Mouse (Mus musculus) heart, embryonic 12.5 days (tissue): ENCODE measurements around the gene Cnbp. TPM values are rescaled to one million over a fixed set of nuclear protein-coding genes. Genes with fewer than 3 reads are reported as not detected.

ENCODE experiments used
- ATAC-seq: fragments of 200-750 bp; cut with Nextera tagmentation; 2 replicates; pipeline ENCODE4 v1.8.0; 2017; ENCODE audit warnings: moderate TSS enrichment, moderate library complexity; ENCODE audit not compliant: insufficient number of reproducible peaks, low FRiP score
- H3K27ac ChIP-seq: fragments of 300-500 bp; sonication (generic); 2 replicates; pipeline ENCODE4 v1.5.1; 2016; ENCODE audit warnings: mild to moderate bottlenecking, moderate library complexity; ENCODE audit not compliant: poor library complexity, severe bottlenecking
- H3K27me3 ChIP-seq: fragments of 300-500 bp; sonication (generic); replicated peaks from 2 replicates; pipeline ENCODE4 v1.6.1; 2016; ENCODE audit warnings: mild to moderate bottlenecking, moderate library complexity
- H3K36me3 ChIP-seq: fragments of 300-500 bp; sonication (generic); 2 replicates; pipeline ENCODE4 v1.6.1; 2016; ENCODE audit warnings: mild to moderate bottlenecking, moderate library complexity
- H3K4me1 ChIP-seq: fragments of 300-500 bp; sonication (generic); replicated peaks from 2 replicates; pipeline ENCODE4 v1.6.1; 2016; ENCODE audit warnings: mild to moderate bottlenecking
- H3K4me2 ChIP-seq: fragments of 300-500 bp; sonication (generic); 2 replicates; pipeline ENCODE4 v1.6.1; 2016; ENCODE audit warnings: mild to moderate bottlenecking, moderate library complexity
- H3K4me3 ChIP-seq: fragments of 300-500 bp; sonication (generic); 2 replicates; pipeline ENCODE4 v1.5.1; 2016; ENCODE audit warnings: mild to moderate bottlenecking
- H3K9ac ChIP-seq: fragments of 300-500 bp; sonication (generic); 2 replicates; pipeline ENCODE4 v1.6.1; 2016; ENCODE audit warnings: mild to moderate bottlenecking, moderate library complexity
- H3K9me3 ChIP-seq: fragments of 300-500 bp; sonication (generic); replicated peaks from 2 replicates; pipeline ENCODE4 v1.6.1; 2016; ENCODE audit warnings: mild to moderate bottlenecking, moderate library complexity
- WGBS: fragments of 180-500 bp; shearing (Covaris S2); methylation state at CpG from one replicate; pipeline ENCODE4 v1.1.7; 2016; 5-methylcytosine and 5-hydroxymethylcytosine counted together
- polyA plus RNA-seq: library from polyadenylated mRNA; unstranded; fragments of >200 nt; fragmentation: Nextera tagmentation; extraction: Ambion mirVana; gene quantifications from 2 replicates; pipeline ENCODE4 v1.2.1, GENCODE M21; 2016

Gene Cnbp
- polyA plus RNA-seq, 1 experiment from 2014 or later, result 777 TPM

- peak overlapping the region; percentile 91 for H3K4me2 ChIP-seq
- H3K9ac ChIP-seq, result peak overlapping the region; percentile 84; the same call in 1 of the 2 replicates
- H3K9me3 ChIP-seq, result no peaks in the 10 kb centered on the region
- no peak for ATAC-seq
- no peak overlapping the region for H3K27ac ChIP-seq
- H3K4me3 ChIP-seq, result peak overlapping the region; percentile 86
- H3K4me1 ChIP-seq, result peaks cover 18% of the 10 kb centered on the region
- peaks cover 22% of the 10 kb centered on the region for H3K36me3 ChIP-seq
- WGBS, result 71% methylated on average over 1 of the region's 1 CpGs
- H3K27me3 ChIP-seq, result no peaks in the 10 kb centered on the region
Measured at GRCm38 (mm10) chr6:87812656-87813055, 38.2 kb downstream of the Cnbp start.

- H3K27me3 ChIP-seq, result no peaks in the 10 kb centered on the region
- ATAC-seq, result peak; percentile 97
- peak within 1 kb of the TSS; percentile 86 for H3K4me3 ChIP-seq
- H3K4me2 ChIP-seq, result peak within 1 kb of the TSS; percentile 91
- H3K9ac ChIP-seq, result peak within 1 kb of the TSS; percentile 84
- no peaks in the 10 kb centered on the region for H3K9me3 ChIP-seq
- peaks cover 21% of the 10 kb centered on the region for H3K4me1 ChIP-seq
- WGBS, result under 1% methylated on average over 56 of the region's 56 CpGs
- peaks cover 14% of the 10 kb centered on the region for H3K36me3 ChIP-seq
- H3K27ac ChIP-seq, result peak within 1 kb of the TSS; percentile 79
Measured at GRCm38 (mm10) chr6:87811675-87812338, 39.1 kb downstream of the Cnbp start, which contains the start of gene Rab43. Rab43 (minus strand) TSS chr6:87812164.

GRCm38 (mm10) chr6:87810713-87811669 is 39.9 kb downstream of the Cnbp start:
- peak overlapping the region; percentile 91 for H3K4me2 ChIP-seq
- peaks cover 6% of the 10 kb centered on the region for H3K36me3 ChIP-seq
- peak overlapping the region; percentile 86 for H3K4me3 ChIP-seq
- peak; percentile 22 for ATAC-seq
- no peaks in the 10 kb centered on the region for H3K27me3 ChIP-seq
- H3K27ac ChIP-seq, result peak overlapping the region; percentile 79
- H3K9me3 ChIP-seq, result no peaks in the 10 kb centered on the region
- peak overlapping the region; percentile 84 for H3K9ac ChIP-seq
- WGBS, result under 1% methylated on average over 75 of the region's 77 CpGs
- peaks cover 23% of the 10 kb centered on the region for H3K4me1 ChIP-seq

DNA sequence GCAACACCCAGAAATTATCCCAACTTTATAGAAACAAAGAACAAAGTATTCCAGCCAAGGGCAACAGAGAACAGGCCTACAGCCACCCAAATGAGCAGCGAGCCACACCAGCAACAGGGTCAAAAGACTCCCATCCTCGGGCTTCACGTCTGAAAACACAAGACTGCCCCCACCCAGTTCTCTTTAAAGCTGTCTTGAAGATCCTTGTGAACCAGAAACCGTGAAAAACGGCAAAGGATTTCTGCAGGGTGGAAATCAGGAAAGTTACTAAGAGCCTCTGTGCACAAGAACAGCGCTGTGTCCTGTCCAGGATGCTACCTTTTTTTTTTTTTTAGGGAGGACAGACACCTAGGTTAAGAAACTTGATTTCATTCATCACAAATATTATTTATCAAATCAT is 40.6 kb downstream of the Cnbp start:
- no peaks in the 10 kb centered on the region for H3K9me3 ChIP-seq
- H3K27ac ChIP-seq, result no peak overlapping the region
- H3K9ac ChIP-seq, result peak overlapping the region; percentile 84
- WGBS, result 47% methylated on average over 6 of the region's 6 CpGs
- peaks cover 27% of the 10 kb centered on the region for H3K4me1 ChIP-seq
- H3K4me3 ChIP-seq, result peak overlapping the region; percentile 86
- no peak for ATAC-seq
- H3K36me3 ChIP-seq, result no peaks in the 10 kb centered on the region
- peak overlapping the region; percentile 91 for H3K4me2 ChIP-seq
- H3K27me3 ChIP-seq, result no peaks in the 10 kb centered on the region

- Histone ChIP-seq H3K4me3 (no peak overlapping the region), H3K4me1 (peaks cover 27% of the 10 kb centered on the region), H3K4me2 (peak overlapping the region; percentile 91; the same call in 1 of the 2 replicates), H3K36me3 (no peaks in the 10 kb centered on the region), H3K27me3 (no peaks in the 10 kb centered on the region), H3K9ac (no peak overlapping the region), H3K9me3 (no peaks in the 10 kb centered on the region), H3K27ac (no peak overlapping the region)
- WGBS, result 86% methylated on average over 6 of the region's 6 CpGs
- no peak for ATAC-seq
Measured at GRCm38 (mm10) chr6:87809651-87810161, 41.2 kb downstream of the Cnbp start.

GRCm38 (mm10) chr6:87809144-87809543 is 41.8 kb downstream of the Cnbp start:
- no peak for ATAC-seq
- H3K27ac ChIP-seq, result no peak overlapping the region
- H3K4me3 ChIP-seq, result no peak overlapping the region
- H3K27me3 ChIP-seq, result no peaks in the 10 kb centered on the region
- H3K9me3 ChIP-seq, result no peaks in the 10 kb centered on the region
- 88% methylated on average over 2 of the region's 2 CpGs for WGBS
- no peaks in the 10 kb centered on the region for H3K36me3 ChIP-seq
- peaks cover 27% of the 10 kb centered on the region for H3K4me1 ChIP-seq
- H3K9ac ChIP-seq, result no peak overlapping the region
- 0 out of 2 replicates have a peak overlapping the region, but pooled peaks have one; percentile 91 for H3K4me2 ChIP-seq

GRCm38 (mm10) chr6:87808521-87808920 is 42.4 kb downstream of the Cnbp start:
- 68% methylated on average over 3 of the region's 3 CpGs for WGBS
- Histone ChIP-seq H3K27me3 (no peaks in the 10 kb centered on the region), H3K27ac (no peak overlapping the region), H3K36me3 (no peaks in the 10 kb centered on the region), H3K9me3 (no peaks in the 10 kb centered on the region), H3K4me1 (peaks cover 27% of the 10 kb centered on the region), H3K4me2 (no peak overlapping the region), H3K9ac (no peak overlapping the region), H3K4me3 (no peak overlapping the region)
- ATAC-seq, result no peak

DNA sequence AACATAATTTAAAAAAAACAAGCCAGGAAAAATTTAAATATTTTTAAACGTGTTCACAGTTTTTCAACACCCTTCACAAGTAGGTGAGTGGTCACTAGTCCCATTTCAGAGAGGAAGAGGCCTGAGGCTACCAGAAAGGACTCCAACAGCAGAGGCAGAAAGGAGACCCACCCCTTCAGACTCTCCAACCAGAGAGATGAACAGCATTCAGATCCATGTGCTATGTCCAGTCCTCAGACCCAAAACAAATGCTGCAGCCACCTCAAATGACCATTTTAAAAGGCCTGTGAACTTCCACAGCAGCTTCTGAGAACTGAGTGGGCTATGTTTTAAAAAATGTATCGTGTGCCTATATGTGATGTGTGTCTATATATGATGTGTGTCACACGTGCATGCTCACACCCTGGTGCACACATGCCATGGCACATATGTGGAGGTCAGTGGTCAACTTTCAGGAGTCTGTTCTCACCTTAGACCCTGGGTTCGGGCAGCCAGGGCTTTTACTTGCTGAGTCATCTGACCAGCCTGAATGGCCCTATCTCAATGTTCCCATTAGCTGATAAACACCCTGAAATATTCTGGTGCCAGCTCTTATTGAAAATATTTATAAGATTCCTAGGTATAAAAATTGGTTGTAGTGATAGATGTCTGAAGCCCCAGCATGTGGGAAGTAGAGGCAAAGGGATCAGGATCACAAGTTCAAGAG is 43.0 kb downstream of the Cnbp start:
- H3K27me3 ChIP-seq, result no peaks in the 10 kb centered on the region
- 77% methylated on average over 4 of the region's 4 CpGs for WGBS
- no peak for ATAC-seq
- no peaks in the 10 kb centered on the region for H3K36me3 ChIP-seq
- H3K9me3 ChIP-seq, result no peaks in the 10 kb centered on the region
- no peak overlapping the region for H3K27ac ChIP-seq
- peaks cover 27% of the 10 kb centered on the region for H3K4me1 ChIP-seq
- H3K4me3 ChIP-seq, result no peak overlapping the region
- H3K4me2 ChIP-seq, result no peak overlapping the region
- H3K9ac ChIP-seq, result no peak overlapping the region

DNA sequence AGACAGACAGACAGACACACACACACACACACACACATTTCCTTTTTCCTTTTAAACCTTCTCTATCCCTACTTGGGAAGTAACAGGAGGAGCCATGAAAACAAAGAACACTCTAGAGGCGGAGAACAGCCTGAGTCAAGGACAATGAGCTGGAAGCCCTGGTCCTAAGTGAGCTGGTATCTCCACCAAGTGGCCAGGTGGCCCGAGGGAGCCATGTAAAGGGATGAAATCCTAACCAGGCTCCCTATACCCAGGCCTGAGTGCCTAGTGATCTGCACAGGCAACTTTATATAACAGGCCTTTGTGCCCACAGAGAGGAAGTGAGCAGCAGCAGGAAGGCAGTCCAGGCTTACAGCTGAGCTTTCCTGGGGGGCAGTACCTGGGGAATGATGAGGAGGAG is 44.0 kb downstream of the Cnbp start:
- Histone ChIP-seq H3K4me3 (no peak overlapping the region), H3K27me3 (no peaks in the 10 kb centered on the region), H3K36me3 (no peaks in the 10 kb centered on the region), H3K9ac (no peak overlapping the region), H3K4me1 (peaks cover 19% of the 10 kb centered on the region), H3K9me3 (no peaks in the 10 kb centered on the region), H3K27ac (no peak overlapping the region), H3K4me2 (no peak overlapping the region)
- 41% methylated on average over 2 of the region's 2 CpGs for WGBS
- ATAC-seq, result no peak

- ATAC-seq, result no peak
- 64% methylated on average over 2 of the region's 2 CpGs for WGBS
Measured at GRCm38 (mm10) chr6:87806028-87806427, 44.9 kb downstream of the Cnbp start.

More at GRCm38 (mm10) chr6:87806028-87806427, 44.9 kb downstream of the Cnbp start:
- no peak overlapping the region for H3K9ac ChIP-seq
- H3K27me3 ChIP-seq, result no peaks in the 10 kb centered on the region
- H3K27ac ChIP-seq, result no peak overlapping the region
- H3K4me3 ChIP-seq, result no peak overlapping the region
- H3K4me1 ChIP-seq, result peaks cover 19% of the 10 kb centered on the region
- H3K4me2 ChIP-seq, result no peak overlapping the region
- no peaks in the 10 kb centered on the region for H3K9me3 ChIP-seq
- no peaks in the 10 kb centered on the region for H3K36me3 ChIP-seq
